Mouse (Mus musculus) ES-Bruce4 (cell line): ENCODE data around the gene Tnfrsf14.

ENCODE experiments used
- CTCF ChIP-seq: IDR thresholded peaks from one replicate; pipeline ENCODE4 v1.8.1; 2011; ENCODE audit warnings: low read depth, low read length
- EP300 ChIP-seq: IDR thresholded peaks from 2 replicates; pipeline ENCODE4 v1.6.1; 2011; ENCODE audit warnings: low read depth, low read length; ENCODE audit not compliant: insufficient read depth
- POLR2A ChIP-seq: IDR thresholded peaks from one replicate; pipeline ENCODE4 v1.8.1; 2011; ENCODE audit warnings: low read length; ENCODE audit not compliant: insufficient read depth

- 0 out of 2 replicates have a peak, but pooled peaks have one; percentile 3 for TF ChIP-seq EP300
- TF ChIP-seq POLR2A, result peak; percentile 99
- TF ChIP-seq CTCF, result no peak
Observed at GRCm38 (mm10) chr4:154898506-154899446, 29.6 kb downstream of the Tnfrsf14 start, which contains the start of gene Fam213b.
